Mouse (Mus musculus) thymus, postnatal 25 days (tissue): ENCODE results near the gene Glcci1.
"Not testable (repeated sequence)": the region's sequence is repeated elsewhere in the genome, so short reads cannot be mapped to it uniquely, and the experiment has no call there.

Source experiments
- DNase-seq: peaks from one replicate; pipeline ENCODE4 v3.0.0; 2022

Glcci1 gene

GRCm38 (mm10) chr6:8495827-8496222 lies 13.6 kb upstream of the Glcci1 start:
- DNase-seq, result no peak

DNA sequence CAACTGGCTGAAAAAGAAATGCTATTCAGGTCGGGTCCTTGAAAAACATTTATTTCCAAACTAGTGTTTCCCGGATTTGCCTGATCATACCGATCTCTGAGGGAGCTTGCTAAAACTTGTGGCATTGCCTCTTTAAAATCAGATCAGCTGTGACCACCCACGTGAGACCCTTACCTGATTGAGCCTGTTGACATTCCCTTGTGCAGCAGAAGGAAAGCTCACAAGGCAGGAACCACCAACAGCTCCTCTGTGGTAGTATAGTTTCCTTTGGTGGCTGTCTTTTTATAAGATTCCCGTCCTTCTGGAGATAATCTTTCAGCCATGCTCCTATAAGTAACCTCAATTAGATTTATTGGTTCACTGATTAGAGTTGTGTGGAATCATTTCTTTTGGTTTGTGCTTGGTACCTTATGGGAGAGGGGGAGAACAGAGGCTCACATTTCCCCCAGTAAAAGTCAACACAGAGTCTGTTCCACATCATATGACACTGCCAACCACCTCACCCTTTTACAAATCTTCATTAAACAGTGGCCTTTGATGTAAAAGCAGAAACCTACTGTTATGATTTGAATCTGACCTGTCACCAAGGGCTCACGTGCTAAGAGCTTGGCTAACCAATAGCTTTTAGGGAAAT lies 12.0 kb upstream of the Glcci1 start:
- no peak for DNase-seq

DNA sequence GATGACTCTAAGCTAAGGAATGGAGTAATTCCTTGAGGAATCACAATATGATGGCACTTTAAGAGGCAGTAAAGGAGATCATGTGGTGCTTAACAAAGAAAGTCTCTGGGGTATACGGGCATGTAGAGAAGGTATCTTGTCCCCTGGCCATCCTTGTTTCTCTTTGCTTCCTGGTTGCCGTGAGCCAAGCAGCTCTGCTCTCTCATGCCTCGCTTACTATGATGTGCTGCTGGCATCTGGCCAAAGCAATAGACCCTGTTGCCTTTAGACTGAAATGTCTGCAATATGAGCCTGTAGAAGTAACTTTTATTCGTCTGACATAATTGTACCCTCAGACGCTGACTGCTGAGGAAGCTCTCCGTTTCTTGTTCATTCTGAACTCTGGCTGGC lies 11.5 kb upstream of the Glcci1 start:
- DNase-seq, result no peak

GRCm38 (mm10) chr6:8498961-8499360 lies 10.4 kb upstream of the Glcci1 start:
- DNase-seq, result no peak

- no peak for DNase-seq
Observed at GRCm38 (mm10) chr6:8503953-8504352, 5.4 kb upstream of the Glcci1 start.

DNA sequence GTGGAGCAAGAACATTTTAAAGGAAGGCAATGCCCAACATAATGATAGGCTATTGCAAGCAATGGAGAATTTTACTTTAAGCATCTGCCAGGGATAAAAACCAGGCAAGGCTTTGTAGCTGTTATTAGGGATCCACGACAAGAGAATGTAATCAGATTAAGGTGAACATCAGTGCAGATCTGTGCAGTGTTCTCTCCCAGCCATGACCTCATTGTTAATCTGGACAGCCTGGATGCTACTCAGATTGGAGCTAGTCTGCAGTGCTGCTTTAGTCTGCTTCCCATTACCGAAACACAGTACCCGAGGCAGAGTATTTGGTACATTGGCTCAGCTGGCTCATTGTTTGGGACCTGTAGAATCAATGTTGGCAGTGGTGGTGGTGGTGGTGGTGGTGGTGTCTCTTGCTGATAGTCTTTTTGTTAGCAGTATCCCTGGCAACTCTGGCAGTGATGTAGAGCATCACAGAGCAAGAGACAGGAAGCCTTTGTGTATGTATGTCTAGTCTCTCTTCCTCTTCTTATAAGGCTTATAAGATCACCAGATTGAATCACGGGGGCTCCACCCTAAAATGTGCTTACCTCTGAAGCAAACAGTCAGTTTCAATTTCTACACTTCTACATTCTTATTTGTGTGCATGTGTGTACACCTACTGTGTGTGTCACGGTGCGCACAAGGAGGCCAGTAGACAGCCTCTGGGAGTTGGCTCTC lies 4.7 kb upstream of the Glcci1 start:
- no peak for DNase-seq

DNA sequence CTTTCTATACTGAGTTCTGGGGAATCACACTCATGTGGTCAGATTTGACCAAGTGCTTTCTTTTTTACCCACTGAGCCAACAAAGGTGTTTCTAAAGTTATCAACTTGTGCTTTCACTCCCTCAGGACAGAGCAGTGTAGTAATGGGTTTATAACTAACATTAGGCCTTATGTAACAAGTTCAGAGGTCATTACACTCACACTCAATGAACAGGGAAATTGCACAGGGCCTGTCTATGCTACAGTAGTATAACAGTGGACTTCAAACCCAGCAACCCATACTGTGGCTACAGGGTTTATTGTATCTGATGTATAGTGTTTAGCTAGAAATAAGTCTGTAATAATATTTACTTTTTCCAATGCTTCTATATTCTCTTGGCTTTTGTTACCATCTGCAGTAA lies 2.8 kb upstream of the Glcci1 start:
- DNase-seq, result no peak

- peak; percentile 99 for DNase-seq
Observed at GRCm38 (mm10) chr6:8508883-8509536, 390 bp upstream of the Glcci1 start.

DNA sequence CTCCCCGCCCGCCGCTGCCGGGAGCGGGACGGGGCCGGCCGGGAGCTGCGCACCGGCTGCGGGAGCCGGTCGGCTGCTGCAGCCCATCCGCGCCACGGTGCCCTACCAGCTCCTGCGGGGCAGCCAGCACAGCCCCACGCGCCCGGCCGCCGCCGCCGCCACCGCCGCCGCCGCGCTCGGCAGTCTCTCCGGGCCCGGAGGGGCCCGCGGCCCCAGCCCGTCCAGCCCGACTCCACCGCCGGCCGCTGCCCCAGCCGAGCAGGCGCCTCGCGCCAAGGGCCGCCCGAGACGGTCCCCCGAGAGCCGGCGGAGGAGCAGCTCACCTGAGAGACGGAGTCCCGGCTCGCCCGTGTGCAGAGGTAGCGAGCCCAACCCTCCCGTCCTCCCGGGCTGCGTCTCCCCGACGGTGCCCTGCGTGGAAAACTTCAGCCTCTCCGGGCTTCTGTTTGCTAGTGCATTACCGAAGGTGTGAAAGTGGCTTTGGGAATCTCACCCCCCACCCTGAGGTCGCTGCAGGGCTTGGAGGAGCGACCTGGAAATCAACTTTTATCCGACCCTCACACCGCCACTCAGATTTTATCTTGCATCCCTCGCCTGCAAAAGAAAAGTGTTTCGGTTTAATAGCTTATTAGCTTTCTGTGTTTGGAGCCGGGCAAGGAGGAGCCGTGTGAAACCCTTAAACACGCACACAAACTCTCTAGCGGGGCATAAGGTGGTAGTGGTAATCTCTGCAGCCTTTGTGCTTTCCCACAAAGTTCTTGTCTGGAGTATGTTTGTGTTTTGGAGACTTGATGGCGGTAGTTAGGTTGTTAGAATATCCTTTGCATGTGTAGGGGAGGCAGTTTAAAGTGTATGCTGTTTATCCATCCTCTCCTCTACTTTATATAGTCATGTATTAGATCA lies 812 bp downstream of the Glcci1 start:
- DNase-seq, result peak; percentile 64

DNA sequence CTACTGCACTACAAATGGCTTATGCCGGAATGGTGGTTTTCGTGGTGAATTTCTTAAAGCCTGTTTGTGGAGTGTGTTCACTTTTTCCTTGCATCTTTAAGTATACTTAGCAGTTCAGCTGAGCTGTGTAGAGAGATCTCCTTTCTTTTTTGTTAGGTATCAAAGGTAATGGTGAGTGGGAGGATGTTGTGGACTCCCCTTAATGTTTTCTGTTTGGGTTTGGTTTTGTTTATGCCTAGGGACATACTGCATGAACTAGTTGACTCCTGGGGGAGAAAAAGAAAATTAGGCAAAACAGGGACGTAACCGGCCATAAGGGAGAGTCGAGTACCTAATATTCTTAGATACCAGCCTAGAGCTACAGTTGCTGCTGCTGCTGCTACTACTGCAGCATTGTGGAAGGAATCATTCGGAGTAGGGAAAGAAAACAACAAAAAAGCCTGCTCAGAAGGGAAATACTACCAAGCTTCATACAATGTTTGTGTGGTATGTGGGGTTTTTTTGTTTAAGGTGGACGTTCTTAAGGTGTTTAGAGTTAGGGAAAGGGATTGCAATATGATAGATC lies 1.5 kb downstream of the Glcci1 start:
- DNase-seq, result no peak

- DNase-seq, result peak; percentile 53
Observed at GRCm38 (mm10) chr6:8511447-8511846, 2.0 kb downstream of the Glcci1 start.

- peak; percentile 58 for DNase-seq
Observed at GRCm38 (mm10) chr6:8512416-8512815, 3.0 kb downstream of the Glcci1 start.

GRCm38 (mm10) chr6:8519687-8520086 lies 10.3 kb downstream of the Glcci1 start:
- DNase-seq, result no peak

DNA sequence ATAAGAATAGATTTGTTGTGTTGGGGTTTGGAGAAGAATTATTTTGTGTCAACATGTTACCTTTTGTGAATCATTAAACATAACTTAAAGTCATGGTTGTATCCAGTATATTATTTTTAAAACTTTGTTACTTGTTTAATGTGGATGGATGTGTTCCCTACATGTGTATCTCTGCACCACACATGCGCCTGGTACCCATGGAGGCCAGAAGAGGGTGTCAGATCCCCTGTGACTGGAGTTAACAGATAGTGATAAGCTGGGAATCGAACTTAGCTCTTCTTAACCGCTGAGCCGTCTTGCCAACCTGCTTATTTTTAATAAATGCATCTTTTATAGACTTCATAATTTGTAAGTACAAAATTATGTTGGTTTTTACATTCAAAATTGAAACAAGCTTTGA lies 11.8 kb downstream of the Glcci1 start:
- no peak for DNase-seq

- no peak for DNase-seq
Observed at GRCm38 (mm10) chr6:8524717-8525116, 15.3 kb downstream of the Glcci1 start.

GRCm38 (mm10) chr6:8531104-8531894 lies 21.9 kb downstream of the Glcci1 start:
- DNase-seq, result no peak

DNA sequence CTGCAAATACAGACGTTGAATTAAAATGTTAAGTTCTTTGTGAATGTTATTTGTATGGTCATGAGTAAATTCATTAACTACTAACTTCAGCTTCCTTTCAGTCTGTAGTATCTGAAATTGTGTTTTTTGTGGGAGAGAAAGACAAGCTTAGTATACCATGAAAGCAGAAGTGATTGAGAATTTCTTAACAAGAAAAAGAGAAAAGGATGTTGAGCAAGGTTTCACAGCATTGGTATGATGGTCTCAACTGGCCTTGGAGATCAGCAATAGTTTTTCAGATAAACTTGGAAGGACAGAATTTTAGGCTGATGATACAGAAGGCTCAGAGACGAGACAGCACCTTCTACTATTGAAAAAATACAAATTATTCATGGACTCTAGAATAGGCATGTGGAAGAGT lies 27.5 kb downstream of the Glcci1 start:
- no peak for DNase-seq

GRCm38 (mm10) chr6:8541531-8541930 lies 32.1 kb downstream of the Glcci1 start:
- DNase-seq, result not testable (repeated sequence)

DNA sequence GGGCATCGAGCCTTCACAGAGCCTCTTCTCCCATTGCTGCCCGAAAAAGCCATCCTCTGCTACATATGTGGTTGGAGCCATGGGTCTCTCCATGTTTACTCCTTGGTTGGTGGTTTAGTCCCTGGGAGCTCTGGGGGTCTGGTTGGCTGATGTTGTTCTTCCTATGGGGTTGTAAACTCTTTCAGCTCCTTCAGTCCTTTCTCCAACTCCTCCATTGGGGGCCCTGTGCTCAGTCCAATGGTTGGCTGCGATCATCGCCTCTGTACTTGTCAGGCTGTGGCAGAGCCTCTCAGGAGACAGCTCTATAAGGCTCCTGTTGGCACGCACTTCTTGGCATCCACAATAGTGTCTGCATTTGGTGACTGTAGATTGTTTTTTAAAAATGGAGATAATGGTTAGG lies 35.4 kb downstream of the Glcci1 start:
- no peak for DNase-seq

DNA sequence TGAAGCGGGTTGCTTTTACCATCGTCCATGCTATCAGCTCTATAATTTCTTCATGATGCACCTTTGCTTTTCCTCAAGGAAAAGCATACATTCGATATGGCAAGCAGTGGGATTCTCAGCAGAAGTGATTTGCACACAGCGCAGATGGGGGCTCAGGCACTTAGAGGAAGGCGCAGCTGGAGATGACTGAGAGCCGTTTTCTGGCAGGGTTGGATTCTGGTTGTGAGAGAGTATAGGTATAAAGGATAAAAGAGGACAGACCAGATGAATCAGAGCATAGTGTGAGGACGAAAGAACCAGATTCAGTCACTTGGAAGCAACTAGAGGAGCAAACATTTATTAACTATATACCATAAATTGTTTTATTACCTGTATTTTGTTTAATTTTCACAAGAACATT lies 36.4 kb downstream of the Glcci1 start:
- DNase-seq, result no peak

DNA sequence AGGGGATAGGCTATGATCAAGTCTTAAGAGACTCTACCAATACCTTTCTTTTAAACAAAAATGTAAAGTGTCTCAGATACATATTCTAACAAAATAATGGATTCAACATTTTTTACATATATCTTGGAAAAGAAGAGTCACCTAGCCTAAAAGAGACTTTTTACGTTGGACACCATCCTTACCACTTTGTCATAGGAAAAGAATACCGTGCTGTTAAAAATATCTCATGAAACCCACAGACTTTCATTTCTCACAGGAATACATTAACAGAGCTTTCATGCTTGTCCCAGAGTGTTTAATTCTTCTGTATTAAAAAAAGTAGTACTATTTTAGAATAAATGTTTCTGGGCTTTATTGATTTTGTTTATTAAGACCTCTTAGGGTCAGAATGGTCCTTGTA lies 41.8 kb downstream of the Glcci1 start:
- DNase-seq, result no peak
